Mouse (Mus musculus): Measurements from ENCODE around the gene Tpp2. TPM values are rescaled to one million over a fixed set of nuclear protein-coding genes. Genes with fewer than 3 reads are reported as not detected.
"Not testable (repeated sequence)": the region's sequence is repeated elsewhere in the genome, so short reads cannot be mapped to it uniquely, and the experiment has no call there.

Tpp2 gene
- total RNA-seq, 2 experiments from 2014 or later = 41.5 to 44.2 TPM

- no peak for DNase-seq (ENCODE audit: low spot score)
- intact Hi-C loops (cut with DNase I) = loop anchor here (5.0 kb wide), 1 partner anchor 35 kb away; no protein-coding TSS in a partner anchor
These were observed 63.6 kb downstream of the Tpp2 start for GRCm38 (mm10) chr1:43996914-43997589.

DNA sequence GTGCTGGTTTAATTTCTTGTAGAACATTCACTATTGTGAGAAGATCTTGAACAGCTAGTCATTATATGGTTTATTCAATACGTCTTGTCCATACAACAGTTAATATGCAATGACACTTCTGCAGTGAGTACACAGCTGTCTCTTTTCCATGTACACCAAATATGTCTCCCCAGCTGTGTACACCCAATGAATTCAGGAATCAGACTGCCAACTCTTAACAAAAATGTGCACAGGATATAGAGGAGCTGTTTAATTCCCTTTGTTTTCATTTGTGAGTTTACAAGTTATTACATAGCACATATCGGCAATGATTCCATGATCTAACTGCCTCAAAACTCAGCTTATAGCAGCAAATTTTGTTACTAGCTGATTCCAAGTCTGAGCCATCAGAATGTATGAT lies 71.1 kb downstream of the Tpp2 start:
- intact Hi-C loops (cut with DNase I) = no loop called here
- DNase-seq (ENCODE audit: low spot score) = no peak

DNA sequence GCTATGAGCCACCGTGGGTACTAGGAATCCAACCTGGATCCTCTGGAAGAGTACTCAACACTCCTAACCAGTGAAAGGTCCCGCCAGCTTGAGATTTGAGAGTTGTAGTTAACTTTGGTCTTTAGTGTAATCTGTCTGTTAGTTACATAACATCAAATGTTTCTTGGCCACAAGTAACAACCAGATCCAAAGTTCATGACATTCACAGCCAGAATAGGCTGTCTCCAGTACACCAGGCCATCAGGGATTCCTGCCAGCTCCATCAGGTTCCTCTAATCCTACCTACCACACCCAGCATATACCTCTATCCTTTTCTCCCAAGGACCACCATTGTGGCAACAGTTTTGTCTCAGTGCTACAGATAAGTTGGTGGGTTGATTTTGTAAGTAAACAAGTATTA lies 82.1 kb downstream of the Tpp2 start:
- DNase-seq (ENCODE audit: low spot score) = no peak
- intact Hi-C loops (cut with DNase I) = no loop called here

GRCm38 (mm10) chr1:44019934-44020333 lies 86.5 kb downstream of the Tpp2 start, which contains the start of gene Mettl21c:
Gene Mettl21c (minus strand): TSS chr1:44020034.
- intact Hi-C loops (cut with DNase I) = no loop called here
- DNase-seq (ENCODE audit: low spot score) = no peak

DNA sequence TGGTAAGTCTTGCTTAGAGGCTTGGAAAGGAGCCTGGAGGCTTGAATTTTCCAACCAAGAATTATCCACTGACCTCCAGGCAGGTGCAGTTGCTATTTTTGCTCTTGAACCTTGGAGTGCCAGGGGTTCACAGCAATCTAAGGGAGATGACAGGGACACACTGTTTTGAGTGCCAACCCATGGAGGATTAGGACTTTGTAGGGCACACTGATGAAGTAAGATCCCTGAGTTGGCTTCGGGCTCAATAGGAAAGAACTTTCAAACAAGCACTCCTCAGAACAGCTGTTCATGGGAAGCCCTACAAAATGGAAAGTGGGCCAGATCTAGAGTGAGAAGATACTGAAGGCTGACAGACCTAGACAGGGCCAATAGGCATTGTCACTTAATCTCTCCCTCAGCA lies 89.2 kb downstream of the Tpp2 start:
- intact Hi-C loops (cut with DNase I) = no loop called here
- DNase-seq (ENCODE audit: low spot score) = no peak

GRCm38 (mm10) chr1:44027651-44028050 lies 94.2 kb downstream of the Tpp2 start:
- intact Hi-C loops (cut with DNase I) = no loop called here
- no peak for DNase-seq (ENCODE audit: low spot score)

- intact Hi-C loops (cut with DNase I) = no loop called here
- no peak for DNase-seq (ENCODE audit: low spot score)
These were observed 98.8 kb downstream of the Tpp2 start for GRCm38 (mm10) chr1:44032213-44032612.

GRCm38 (mm10) chr1:44032948-44033347 lies 99.5 kb downstream of the Tpp2 start:
- no peak for DNase-seq (ENCODE audit: low spot score)
- intact Hi-C loops (cut with DNase I) = no loop called here

DNA sequence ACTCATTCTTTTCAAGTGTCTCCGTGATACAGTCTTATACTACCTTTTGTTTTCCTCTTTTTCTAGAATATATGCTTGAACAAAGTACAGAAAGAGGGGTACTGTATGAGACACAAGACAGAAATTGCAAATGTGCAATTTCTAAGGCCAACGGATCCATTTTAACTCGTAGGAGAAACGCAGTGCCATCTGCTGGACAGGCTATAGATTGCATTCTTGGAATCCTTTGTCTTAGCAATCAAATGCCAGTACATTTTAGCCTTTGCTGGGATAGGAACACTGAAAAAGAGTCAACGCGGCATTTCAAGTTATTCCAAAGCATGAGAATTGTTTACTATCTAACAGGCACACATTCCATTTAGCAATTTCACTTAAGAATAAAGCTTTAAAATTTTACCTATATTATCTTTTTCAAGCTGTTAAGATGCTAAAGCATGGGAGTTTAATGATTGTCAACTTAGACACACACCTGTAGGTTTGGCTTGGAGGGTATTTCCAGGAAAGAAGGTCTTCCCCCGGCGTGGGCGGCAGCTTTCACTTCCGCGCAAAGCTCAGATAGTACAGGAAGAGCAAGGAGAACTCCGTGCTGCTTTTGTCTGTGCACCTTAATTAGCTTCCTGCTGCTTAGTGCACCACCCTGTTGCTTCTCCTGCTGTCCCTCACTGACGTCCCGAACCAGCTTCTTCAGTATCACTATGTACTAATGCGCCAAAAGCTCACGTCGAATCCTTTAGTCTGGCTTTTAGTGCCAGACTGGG lies 108.5 kb downstream of the Tpp2 start:
- intact Hi-C loops (cut with DNase I) = loop anchor here (2.0 kb wide), 2 partner anchors 139 to 281 kb away; no protein-coding TSS in a partner anchor
- peak; percentile 6 for DNase-seq (ENCODE audit: low spot score)

- intact Hi-C loops (cut with DNase I) = no loop called here
- DNase-seq (ENCODE audit: low spot score) = no peak
These were observed 109.1 kb downstream of the Tpp2 start for GRCm38 (mm10) chr1:44042555-44042915.

GRCm38 (mm10) chr1:44045689-44046088 lies 112.2 kb downstream of the Tpp2 start:
- DNase-seq (ENCODE audit: low spot score); intact Hi-C loops (cut with DNase I): not testable (repeated sequence)

DNA sequence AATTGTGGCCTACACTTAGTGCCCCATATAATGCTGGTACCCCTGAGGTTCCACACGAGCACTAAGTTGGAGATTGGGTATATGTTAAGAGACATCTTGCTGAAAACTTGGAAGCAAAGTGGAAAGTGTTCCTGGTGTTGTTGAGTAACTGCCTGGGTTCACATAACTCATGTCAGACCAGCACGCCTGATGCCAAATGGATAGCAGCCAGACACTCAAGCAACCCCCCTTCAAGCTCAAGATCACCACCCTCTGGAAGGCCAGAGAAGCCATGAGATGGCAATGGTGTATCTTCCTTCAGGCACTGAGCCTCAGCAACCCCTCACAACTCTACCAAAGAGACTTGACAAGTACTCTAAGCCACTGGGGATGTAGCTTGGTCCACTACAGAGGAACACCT lies 113.1 kb downstream of the Tpp2 start:
- intact Hi-C loops (cut with DNase I) = no loop called here
- DNase-seq (ENCODE audit: low spot score) = no peak

Small RNA genes lying within 50 kb of the gene (microRNA-seq; reads per million reads assigned to microRNA genes)
- not detected for gene Gm24180

Other genes with a start within 250 kb of the Tpp2 start
- 1 to 10 TPM; 2.8 to 4.1 TPM for gene 1500015O10Rik, start 203.0 kb upstream of the Tpp2 start, total RNA-seq (2021)
- 1 to 10 TPM; 8.2 to 9.8 TPM for gene Uxs1, start 105.8 kb upstream of the Tpp2 start, total RNA-seq (2021)
- not detected for gene Mettl21c, start 86.4 kb downstream of the Tpp2 start, total RNA-seq (2021)
- gene Gm8251, start 128.3 kb downstream of the Tpp2 start, total RNA-seq (2021) = not detected
- gene Tex30, start 168.8 kb downstream of the Tpp2 start, total RNA-seq (2021) = 1 to 10 TPM; 5.3 to 8.0 TPM
- gene Kdelc1, start 185.2 kb downstream of the Tpp2 start, total RNA-seq (2021) = 10 to 100 TPM; 23.0 to 24.9 TPM
- 10 to 100 TPM in 1 of 2 experiments, 1 to 10 TPM in 1; 10.0 to 11.3 TPM for gene Bivm, start 185.3 kb downstream of the Tpp2 start, total RNA-seq (2021)
- gene Ercc5, start 214.1 kb downstream of the Tpp2 start, total RNA-seq (2021) = 10 to 100 TPM; 16.0 to 19.4 TPM